Mouse (Mus musculus): ENCODE data around the gene M1ap.
A peak's percentile ranks its signal among the peaks of the same experiment; 100 is the strongest.

The M1ap gene

DNA sequence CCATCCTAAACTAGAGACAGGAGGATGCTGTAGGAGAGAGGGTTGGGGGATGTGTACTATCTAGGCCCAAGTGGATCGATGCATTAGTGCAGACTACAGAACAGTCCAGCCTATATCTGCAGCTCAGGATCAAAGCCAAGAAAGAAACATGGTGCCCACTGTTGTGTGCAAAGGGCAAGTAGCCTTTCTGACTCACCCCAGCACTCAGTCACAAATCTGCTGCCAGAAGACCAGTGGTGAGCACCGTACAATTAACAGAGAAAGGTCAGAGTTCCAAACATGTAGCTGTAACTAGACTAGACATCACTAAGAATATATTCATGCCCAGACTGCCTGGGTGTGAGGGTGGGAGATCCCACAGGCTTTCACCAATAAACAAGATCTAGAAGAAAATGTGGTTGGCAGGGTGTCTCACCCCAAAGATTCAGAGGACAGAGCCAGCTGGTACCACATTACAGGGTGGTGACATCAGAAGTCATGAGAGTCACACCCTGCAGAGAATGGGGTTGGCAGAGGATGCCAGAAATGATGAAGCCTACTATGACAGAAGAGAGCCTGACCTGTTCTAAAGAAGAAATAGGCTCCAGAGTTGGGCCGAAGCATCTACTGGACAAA, 12.0 kb upstream of the M1ap start:
- DNase-seq (ENCODE audit: low read depth), result peak; percentile 32

DNA sequence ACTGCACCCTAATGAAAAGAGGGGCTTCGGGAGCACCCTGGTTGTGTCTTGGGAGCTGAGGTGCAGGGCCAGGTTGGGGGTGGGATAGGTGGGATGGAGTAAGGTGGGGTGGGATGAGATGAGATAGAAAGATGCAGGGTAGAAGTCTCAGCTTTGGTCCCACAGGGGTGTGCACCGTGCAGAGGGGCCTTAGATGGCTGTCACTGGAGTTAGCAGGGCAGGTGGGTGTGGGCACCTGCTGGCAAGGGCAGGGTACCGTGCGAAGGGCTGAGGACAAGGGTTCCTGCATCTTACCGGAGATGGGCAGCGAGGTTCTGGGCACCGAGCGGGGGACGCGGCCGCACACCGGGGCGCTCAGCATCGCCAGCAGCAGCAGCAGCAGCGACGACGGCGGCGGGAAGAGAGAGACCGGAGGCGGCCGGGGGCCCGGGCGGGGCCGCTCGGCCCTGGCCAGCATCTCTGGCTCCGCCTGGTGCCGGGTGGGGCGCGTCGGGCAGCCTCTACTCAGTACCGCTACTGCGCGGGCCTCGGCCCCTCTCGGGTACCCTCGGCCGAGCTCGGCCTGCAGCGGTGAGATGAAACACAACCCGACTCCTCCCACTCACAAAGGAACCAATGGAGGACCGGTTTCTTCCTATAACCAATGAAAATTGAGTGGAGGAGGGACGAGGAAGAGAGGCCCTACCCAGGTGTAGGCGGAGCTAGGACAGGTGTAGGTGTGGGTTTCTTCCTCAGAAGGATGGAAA, 7.4 kb upstream of the M1ap start, which contains the start of gene Sema4f:
Sema4f (minus strand) TSS at position 603 of the 746 bp plus-strand sequence.
- no peak for DNase-seq (ENCODE audit: low read depth)

DNA sequence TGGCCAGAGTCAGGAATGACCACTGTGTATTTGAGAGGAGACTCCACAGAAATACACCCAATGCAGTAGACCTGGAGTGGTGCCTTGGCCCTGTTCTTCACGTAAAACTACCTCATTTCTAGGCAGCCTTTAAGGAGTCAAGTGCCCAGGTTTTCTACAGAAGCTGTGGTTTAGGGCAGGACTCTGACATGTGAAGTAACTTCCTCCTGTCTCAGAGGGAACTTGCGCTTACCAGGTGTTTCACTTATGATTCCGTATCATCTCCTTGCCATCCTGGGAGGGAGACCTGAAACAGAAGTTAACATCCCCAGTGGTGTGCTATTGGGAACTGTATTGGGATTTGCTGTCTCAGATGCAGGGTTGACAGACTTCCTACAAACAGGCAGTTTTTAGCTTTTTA, 5.9 kb upstream of the M1ap start:
- no peak for DNase-seq (ENCODE audit: low read depth)

DNA sequence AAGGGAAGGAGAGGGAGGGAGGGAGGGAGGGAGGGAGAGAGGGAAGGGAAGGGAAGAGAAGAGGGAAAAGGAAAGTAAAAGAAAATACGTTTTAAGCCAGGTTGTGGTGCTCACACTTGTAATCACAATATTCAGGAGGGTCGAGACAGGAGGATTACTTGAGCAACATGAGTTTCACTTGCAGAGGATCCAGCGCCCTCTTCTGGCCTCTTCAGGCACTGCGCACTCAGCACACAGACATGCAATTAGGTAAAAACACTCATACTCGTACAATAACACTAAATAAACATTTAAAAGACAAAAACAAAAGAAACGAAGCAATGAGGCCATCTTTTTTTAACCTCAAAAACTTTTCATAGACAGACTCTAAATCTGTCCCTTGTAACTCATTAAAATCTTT, 952 bp upstream of the M1ap start:
- peak; percentile 42 for DNase-seq (ENCODE audit: low read depth)

DNA sequence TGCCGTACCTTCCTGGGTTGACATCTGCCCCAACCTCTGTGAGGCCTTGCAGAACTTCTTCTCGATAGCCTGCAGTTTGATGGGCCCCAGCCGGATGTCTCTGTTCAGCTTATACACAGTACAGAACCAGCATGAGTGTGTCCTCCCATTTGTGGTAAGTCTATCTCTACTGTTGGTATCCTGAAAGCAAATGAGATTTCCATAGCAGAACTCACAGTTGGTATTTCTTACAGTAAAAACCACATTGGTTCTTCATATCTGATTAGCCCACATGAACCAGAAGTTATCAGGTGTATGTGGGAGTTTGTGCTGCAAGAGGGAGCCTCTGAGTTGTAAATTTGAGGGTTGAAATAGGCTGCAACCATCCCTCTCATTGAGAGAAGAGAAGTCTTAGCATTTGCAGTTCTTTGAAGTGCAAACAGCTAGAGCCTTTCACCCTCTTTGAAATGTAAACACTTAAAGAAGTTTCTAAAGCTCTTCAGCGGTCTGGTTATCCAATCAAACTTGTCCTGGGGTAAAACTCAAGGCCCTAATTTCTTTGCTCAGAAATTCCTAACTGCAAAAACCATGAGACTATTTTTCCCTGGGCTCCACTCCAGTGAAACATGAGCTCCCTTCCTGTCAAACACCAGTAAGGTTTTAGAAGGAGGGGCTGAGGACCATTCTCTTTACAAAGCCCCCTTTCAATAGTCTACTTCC, 10.0 kb downstream of the M1ap start:
- DNase-seq (ENCODE audit: low read depth), result peak; percentile 38

DNA sequence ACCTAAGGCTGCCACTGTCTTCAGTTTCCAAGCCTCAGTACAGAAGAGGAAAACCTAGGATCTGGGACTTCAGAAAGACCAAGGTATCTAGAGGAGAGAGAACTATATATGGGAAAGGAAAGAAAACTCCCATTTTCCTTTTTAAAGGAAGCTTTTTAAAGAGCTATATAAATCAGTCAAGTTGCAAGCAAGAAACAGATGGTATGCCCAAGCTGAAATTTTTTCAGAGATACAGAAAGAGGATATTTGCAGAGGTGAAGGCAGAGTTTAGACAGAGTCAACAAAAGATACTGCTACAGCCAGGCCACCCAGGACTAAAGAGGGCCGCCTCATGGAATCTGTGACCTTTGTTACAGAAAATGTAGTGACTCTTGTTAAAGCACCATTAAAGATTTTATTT, 15.0 kb downstream of the M1ap start:
- no peak for DNase-seq (ENCODE audit: low read depth)

DNA sequence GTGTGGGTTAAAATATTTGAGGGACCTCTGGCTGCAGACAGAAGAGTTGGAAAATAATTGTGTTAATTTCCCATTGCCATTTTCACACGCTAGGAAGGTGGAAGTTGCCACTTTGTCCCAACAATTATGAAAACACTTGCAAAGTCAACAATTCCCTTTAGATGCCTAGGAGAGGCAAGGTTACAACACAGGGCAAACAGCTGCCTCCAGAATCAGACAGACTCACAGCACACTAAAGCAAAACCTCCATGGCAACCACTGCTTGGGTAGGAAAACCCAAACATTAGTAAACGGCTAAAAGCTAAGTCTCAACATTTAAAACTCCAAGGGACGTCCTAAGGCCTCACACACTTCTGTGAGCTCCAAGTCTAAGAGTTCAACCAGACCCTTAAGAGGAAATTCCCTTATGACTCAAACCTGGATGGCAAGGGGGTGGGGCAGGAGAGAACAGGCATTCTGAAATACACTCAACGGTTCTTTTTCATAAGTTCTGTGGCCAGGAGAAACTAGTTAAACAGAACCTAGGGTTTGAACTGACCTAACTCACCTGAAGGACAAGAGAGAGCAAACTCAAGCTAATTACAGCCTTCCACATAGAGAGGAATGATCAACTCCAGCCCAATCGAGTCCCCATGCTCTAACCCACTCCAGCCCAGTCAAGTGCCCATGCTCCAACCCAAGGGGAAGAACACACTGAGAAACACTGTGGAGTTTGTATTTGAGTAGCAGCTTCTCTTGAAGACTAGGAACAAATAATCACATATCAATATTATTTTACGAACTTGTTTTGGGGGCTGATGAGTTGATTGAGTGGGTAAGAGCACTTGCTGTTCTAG, 22.8 kb downstream of the M1ap start:
- peak; percentile 54 for DNase-seq (ENCODE audit: low read depth)

DNA sequence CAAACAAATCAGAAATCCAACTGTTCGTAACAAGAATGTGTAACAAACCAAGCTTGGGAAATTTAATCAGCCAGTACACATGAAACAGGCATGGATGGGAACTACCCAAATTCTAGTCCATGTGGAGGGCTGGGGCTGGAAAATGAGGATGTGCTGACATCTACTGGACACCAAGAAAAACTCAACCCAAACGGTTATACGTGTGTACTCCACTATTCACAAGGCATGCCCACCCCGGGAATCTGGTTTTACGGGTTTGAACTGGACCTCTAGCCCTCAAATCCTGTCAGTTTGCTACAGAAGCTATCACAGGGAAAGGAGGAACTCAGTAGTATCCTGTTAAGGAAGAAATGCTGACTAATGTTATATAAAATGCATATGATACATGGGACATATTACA, 24.3 kb downstream of the M1ap start:
- peak; percentile 91 for DNase-seq (ENCODE audit: low read depth)

DNA sequence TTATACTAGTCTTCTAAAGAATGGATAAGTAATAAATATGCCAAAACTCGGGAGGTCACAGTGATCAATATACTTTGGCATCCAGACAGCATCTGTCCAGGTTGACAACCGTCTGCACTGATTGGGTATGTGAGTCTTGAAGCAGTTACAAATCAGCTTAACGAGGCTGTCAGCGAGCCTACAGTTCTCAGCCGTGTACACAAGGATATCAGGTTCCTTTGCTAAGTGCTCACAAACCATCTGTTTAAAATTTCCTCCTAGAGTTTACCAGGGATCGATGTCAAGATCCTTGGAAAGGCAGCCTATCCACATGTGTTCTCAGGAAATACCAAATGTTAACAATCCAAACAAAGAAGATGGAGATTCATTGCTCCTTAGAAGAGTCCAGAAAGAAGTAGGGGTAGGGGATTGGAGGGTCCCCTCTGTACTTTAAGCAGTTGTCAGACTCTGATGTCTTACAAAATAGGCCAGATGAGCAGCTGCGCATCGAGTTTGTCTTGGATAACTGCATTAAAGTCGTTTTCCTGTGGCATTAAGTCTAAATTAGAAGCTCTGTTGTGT, 40.8 kb downstream of the M1ap start:
- peak; percentile 69 for DNase-seq (ENCODE audit: low read depth)

DNA sequence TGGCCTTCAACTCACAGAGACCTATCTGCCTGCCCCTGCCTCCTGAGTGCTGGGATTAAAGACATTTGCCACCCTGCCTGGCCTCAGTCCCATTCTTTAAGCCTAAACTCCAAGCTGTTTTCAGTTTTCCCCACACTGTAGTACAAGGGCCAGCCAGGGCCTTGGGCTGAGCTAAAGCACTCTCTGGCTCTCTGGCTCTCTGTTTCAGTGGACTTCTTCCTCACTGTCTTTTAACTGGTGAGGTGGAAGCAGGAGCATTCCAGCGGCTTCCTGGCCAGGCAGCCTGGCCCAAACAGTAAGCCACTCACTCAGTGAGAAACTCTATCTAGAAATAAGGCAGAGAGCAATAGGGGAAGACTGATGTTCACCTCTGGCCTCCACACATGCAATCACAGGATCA, 47.0 kb downstream of the M1ap start:
- DNase-seq (ENCODE audit: low read depth), result no peak

DNA sequence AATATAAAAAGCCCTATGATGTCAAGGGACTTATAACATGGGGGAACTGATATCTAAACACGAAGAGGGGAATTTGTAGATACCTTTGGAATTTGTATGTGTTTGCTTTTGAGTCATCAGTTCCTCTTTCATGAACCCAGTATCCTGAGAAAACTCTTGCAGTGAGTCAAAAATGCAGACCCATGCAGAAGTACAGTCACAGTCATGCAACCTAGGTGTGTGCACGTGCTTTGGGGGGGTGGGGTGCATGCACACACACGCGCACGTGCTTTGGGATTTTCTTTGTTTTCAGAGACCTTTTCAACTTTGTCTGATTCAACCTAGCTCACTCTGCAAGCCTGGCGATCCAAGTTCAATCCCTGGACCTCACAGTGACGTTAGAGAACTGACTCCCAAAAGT, 47.7 kb downstream of the M1ap start:
- DNase-seq (ENCODE audit: low read depth), result no peak

DNA sequence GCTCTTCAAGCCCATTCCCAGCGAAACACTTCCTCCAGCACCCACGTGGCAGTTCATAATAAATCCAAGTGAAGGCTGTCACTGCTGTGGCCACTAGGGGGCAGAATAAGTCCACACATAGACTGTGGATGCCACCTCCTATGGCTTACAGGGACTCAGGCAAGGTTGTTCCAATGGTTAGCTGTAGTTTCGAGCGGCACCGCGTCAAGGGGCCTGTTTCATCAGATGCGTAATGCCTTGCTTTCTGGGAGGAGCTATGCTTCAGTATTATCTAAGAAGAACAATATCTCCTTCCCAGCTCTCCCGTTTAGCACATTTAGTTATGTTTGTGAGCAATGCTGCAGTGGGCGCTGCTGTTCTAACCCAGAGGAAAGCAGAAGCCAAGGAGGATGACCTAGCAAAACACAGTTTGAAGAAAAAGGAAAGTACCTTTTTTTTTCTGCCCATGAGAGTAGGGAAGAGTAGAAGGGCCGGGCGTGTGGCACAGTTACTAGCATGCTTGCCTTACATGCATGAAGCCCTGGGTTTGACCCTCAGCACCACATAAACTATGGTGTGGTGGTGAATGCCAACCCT, 50.1 kb downstream of the M1ap start:
- DNase-seq (ENCODE audit: low read depth), result peak; percentile 99

DNA sequence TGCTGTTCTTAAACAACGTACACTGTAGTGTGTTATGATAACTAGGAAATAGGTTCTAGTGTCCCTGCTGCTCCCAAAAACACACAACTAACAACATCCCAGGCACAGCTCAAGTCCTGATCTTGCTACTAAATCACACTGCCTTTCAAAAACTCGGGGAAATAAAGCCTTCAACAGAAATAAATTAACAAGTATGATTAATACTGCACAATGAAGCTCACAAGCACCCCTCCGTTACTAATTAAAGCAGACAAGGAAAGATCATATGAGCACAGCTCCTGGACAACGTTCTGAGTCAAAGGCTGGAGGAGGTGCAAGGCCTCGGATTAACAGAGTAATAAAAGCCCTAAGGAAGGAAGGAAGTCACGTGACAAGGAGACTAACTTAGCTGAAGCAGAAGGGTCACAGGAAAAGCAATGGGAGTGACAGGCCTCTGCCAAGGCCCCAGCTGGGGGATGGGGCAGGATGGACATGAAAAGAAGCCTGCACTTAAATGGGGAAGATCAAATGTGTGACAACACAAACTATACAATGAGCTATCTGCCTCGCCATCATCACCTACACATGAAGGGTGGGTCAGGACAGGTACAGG, 50.9 kb downstream of the M1ap start:
- DNase-seq (ENCODE audit: low read depth), result no peak

DNA sequence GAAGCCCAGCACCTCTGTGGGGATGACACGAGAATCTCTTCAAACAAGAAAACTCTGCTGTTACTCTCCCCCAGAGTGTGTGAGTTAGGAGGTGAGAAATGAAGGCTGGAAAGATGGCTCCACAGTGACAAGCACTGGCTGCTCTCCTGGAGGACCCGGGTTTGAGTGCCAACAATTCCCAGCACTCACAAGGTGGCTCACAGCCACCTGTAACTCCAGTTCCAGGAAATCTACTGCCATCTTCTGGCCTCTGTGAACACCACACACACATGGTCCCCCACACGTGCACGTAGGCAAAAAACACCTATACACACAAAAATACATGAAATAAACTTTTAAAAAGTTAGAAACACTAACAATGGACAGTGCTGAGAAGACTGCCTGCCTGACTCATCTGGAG, 51.6 kb downstream of the M1ap start:
- DNase-seq (ENCODE audit: low read depth), result peak; percentile 31

DNA sequence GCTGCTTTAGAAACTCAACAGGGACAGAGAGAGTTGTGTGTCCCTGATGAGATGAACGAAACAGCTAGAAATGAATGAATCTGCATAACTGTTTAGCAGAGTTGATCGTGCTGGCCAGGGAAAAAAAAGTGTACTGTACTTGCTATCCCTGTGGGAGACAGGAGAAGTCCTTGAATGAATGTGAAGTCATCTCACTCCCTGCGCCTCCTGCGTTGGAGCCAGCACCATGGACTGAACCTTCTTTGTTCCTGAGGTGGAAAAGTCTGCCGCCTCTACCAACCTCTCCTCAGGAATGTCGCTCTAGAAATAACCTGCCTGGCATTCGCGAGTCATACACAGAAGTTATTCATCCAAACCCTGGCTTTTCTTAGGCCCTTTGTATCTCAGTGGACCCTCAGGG, 53.3 kb downstream of the M1ap start:
- DNase-seq (ENCODE audit: low read depth), result peak; percentile 36

DNA sequence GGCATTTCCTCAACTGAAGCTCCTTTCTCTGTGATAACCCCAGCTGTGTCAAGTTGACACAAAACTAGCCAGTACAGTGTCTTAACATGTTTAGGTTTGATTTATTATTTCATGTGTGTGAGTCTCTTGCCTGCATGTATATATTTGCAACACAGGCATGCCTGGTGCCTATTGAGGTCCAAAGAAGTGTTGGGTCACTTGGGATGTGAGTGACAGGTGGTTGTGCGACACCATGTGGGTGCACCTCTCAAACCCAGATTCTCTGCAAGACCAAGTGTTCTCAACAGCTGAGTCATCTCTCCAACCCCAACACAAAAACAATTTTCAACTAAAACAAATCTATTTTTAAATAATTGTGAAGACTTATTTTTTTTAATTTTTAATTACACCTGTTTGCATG, 56.4 kb downstream of the M1ap start:
- no peak for DNase-seq (ENCODE audit: low read depth)

DNA sequence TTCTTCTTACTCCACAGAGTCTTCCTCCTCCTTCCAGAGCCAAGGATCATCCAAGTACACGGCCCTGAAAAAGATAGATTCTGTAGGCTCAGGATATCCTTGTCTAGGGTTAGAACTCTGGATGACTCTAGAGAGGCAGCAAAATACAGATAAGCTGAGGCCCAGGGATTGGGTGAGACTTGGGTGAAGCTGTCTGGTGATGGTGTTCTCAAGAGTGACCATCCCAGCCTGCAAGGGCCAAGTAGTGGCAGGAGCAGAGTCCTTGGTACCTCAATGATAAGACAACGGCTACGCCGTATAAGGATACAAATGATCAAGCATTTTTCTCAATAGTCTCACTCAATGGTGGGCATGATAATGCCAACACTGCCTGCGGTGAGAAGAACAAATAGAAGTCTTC, 57.1 kb downstream of the M1ap start:
- DNase-seq (ENCODE audit: low read depth), result no peak

DNA sequence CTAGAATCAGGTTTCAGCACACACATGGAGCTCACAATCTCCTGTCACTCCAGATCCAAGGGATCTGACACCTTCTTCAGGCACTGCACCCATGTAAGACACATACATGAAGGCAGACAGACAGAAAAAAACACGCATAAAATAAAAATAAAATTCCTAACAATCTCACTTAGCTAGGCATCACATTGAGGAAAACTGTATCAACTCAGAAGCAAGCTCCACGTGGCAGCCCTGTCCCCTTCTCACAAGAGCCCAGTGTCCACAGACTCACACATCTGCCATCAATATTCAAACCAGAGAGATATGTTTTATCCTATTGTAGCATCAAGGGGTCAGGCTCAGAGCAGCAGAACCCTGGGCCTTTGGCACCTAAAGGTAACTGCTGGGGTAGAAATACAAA, 57.6 kb downstream of the M1ap start:
- no peak for DNase-seq (ENCODE audit: low read depth)

DNA sequence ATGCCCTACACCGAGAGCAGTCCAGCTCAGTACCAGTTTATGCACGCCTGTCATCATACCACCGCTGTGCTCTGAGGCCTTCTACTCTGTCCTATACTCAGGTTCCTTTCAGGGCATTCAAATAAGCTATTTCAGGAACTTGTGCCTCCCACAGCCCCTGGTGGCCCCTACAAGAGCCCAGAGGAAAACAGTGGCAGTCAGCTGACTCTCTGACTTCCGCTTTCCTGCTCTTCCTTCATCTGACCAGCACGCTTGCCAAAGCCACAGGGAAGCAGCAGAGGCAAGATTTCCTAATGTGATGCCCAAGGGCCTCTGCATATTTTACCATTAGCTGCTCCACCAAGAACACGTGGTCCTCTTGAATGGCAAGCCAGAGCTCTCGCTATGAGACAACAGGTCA, 58.2 kb downstream of the M1ap start:
- peak; percentile 81 for DNase-seq (ENCODE audit: low read depth)

DNA sequence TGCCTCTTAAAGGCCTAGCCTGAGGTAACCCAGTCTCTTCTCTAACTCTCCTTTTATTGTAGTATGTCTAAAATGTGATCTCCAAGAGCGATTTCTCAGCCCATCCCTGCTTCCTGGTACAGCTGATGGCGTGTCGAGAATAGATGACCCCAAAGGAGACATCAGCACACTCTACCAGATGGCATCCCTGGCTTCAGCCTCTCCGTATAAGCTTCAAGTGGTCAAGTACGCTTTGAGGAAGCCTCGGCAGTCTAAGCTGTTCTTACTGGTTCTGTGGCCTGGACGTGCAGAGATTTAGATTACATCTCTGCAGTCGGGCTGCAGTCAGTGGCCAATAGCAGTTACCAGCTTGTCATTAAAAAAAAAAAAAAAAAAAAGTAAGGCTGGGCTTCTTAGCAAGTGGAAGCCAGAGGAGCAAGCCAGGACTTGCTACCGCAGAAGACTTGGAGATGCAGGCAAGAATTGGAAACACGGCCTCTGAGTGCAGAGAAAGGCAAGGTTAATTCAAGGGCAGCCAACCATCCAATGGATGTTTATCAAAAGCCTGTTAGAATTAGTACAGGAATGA, 58.8 kb downstream of the M1ap start:
- DNase-seq (ENCODE audit: low read depth), result no peak

DNA sequence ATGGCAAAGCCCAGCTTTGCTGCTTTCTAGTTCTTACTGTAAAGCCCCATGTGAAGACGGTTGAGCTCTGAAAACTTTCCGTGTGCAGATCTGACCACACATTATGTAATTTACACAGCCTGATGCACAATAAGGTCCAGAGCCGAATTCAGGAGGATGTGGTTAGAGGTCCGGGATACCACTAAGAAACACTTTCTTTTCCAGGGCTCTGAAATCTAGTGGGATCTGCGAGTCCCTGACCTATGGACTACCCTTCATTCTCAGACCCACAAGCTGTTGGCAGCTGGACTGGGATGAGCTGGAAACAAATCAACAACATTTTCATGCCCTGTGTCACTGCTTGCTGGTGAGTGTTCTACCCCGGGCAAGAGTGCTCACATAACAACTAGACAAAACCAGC, 59.4 kb downstream of the M1ap start:
- DNase-seq (ENCODE audit: low read depth), result peak; percentile 84

All from NIH3T3 (cell line).